In genomic region chr1:152796683-152797263, GRCm38 (mm10) we compare ENCODE assay signal across 1 mouse cellular context.
TF ChIP-seq lines count a peak whose summit lies in the region.

No protein-coding gene starts in this region.

TF ChIP-seq in MEL, 35 proteins besides CTCF, POLR2A, EP300 and RAD21:
- no peak for TF ChIP-seq GABPA (IDR thresholded peaks at IDR 0.05; ENCODE audit: low read depth, low read length)
- no peak for TF ChIP-seq MYB (IDR thresholded peaks at IDR 0.05; ENCODE audit: low read depth, low read length)
- no peak for TF ChIP-seq POLR2AphosphoS5 (IDR thresholded peaks at IDR 0.05; ENCODE audit: borderline replicate concordance, low read depth, low read length)
- TF ChIP-seq UBTF (IDR thresholded peaks at IDR 0.05; ENCODE audit: borderline replicate concordance, insufficient read depth, low read depth, low read length), result no peak
- no peak for TF ChIP-seq NELFE (IDR thresholded peaks at IDR 0.05; ENCODE audit: low read depth, low read length)
- TF ChIP-seq HCFC1 (IDR thresholded peaks at IDR 0.05; ENCODE audit: low read depth, low read length), result no peak
- TF ChIP-seq MXI1 (IDR thresholded peaks at IDR 0.05; ENCODE audit: low read depth, low read length), result no peak
- no peak for TF ChIP-seq KAT2A (conservative IDR thresholded peaks at IDR 0.05; ENCODE audit: low read depth, low read length)
- no peak for TF ChIP-seq MAZ (IDR thresholded peaks at IDR 0.05; ENCODE audit: low read depth, low read length)
- TF ChIP-seq MYC (IDR thresholded peaks at IDR 0.05; ENCODE audit: low read depth, low read length), result no peak
- TF ChIP-seq MEF2A (IDR thresholded peaks at IDR 0.05; ENCODE audit: extremely low read depth, insufficient replicate concordance, low read depth, low read length, poor library complexity, severe bottlenecking), result no peak
- TF ChIP-seq JUND (IDR thresholded peaks at IDR 0.05; ENCODE audit: low read depth, low read length), result no peak
- no peak for TF ChIP-seq ZNF384 (IDR thresholded peaks at IDR 0.05; ENCODE audit: low read depth, low read length)
- no peak for TF ChIP-seq CHD1 (IDR thresholded peaks at IDR 0.05; ENCODE audit: low read depth, low read length)
- TF ChIP-seq MAX (IDR thresholded peaks at IDR 0.05; ENCODE audit: low read length), result no peak
TF ChIP-seq in MEL: peak in this region for 0.
